Mouse (Mus musculus) cerebellum, adult 2 months (tissue): ENCODE data around the gene Hivep3.

Source experiments
- CTCF ChIP-seq: fragments of 200-500 bp; IDR thresholded peaks from 2 replicates; pipeline ENCODE4 v1.5.1; 2011; ENCODE audit warnings: low read depth, mild to moderate bottlenecking, control low read depth, low read length, moderate library complexity, borderline replicate concordance; ENCODE audit not compliant: insufficient read depth
- POLR2A ChIP-seq: fragments of 200-500 bp; IDR thresholded peaks from 2 replicates; pipeline ENCODE4 v1.6.1; 2011; ENCODE audit warnings: low read length, control low read depth, borderline replicate concordance; ENCODE audit not compliant: insufficient read depth

DNA sequence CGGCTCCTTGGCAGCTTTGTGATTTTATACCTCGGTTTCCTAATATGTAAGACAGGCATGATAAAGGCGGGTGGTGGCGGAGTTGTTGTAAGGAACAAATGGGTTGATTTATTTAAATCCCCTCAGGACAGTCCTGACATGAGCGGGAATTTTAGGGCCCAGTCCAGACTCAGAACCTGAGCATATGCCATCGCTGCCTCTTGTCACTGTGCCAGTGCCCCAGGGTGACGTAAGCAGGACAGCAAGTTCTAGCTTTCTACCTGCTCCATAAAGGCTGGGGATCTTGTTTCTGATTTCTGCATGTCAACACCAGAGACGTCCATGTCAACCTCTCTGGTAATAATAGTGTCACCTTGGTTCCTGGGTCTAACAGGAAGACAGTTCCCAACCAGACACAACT is 356.0 kb downstream of the Hivep3 start:
- TF ChIP-seq CTCF (no peak), POLR2A (no peak)
